Mouse (Mus musculus): ENCODE data around the gene Gm45208.
"Not testable (repeated sequence)": the region's sequence is repeated elsewhere in the genome, so short reads cannot be mapped to it uniquely, and the experiment has no call there.

Gm45208 gene

GRCm38 (mm10) chrX:7727176-7727575 lies 5.1 kb downstream of the Gm45208 start:
- no peak for ATAC-seq (ENCODE audit: low TSS enrichment)

- ATAC-seq (ENCODE audit: low TSS enrichment): peak; percentile 94
These were observed 6.3 kb downstream of the Gm45208 start, which contains the start of gene Praf2 for GRCm38 (mm10) chrX:7728215-7728921. Gene Praf2, plus strand, starts transcription at chrX:7728439.

DNA sequence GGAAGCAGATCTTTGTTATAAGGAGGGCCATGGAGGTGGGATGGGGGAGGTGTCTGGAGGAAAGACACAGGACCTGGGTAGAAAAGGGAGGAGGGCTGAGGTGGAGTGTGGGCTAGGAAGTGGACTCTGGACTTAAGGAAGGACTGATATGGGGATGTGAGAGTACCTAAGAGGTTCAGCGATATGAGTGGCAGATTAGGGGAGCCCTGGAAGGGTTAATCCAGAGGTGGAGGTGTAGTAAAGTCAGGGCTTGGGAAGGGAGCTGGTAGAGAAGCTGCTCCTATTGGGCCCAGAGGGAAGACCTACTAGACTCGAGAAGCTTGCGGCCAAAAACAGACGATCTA lies 6.8 kb downstream of the Gm45208 start:
- 0 out of 2 replicates have a peak, but pooled peaks have one; percentile 14 for ATAC-seq (ENCODE audit: low TSS enrichment)

GRCm38 (mm10) chrX:7733571-7734156 lies 11.6 kb downstream of the Gm45208 start:
- 0 out of 2 replicates have a peak, but pooled peaks have one; percentile 50 for ATAC-seq (ENCODE audit: low TSS enrichment)

GRCm38 (mm10) chrX:7739336-7740081 lies 17.5 kb downstream of the Gm45208 start:
- no peak for ATAC-seq (ENCODE audit: low TSS enrichment)

DNA sequence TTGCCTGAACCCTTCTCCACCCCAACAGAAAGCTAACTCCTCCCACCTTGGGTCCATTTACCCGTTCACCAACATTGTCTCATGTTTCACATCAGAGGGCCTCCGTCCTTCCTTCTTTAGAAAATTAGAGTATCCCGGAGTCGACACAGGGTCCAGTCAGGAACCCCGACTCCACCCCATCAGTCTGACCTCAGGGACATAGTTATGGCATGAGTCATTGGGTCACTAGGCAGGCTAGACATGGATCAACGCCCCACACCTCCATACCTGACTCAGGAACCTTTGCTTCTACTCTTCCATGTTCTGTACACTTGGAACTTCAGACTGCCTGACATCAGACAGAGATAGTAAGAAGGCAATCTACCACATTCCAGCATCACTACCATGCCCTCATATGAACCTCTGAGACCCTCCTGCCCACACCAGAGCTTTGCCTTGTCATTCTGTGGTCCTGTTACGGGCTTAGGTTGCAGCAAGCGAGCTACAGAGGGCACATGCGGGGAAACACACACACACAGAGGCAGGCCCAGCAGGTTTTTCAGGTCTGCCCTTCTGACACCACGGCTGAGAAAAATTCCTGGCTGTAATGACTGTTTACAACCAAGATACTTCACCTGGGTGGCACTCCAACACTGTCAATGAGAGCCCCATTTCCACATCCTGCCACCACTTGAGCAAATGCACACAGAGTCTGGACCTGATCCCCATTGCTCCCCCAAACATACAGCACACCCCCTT lies 18.2 kb downstream of the Gm45208 start:
- no peak for ATAC-seq (ENCODE audit: low TSS enrichment)

- no peak for ATAC-seq (ENCODE audit: low TSS enrichment)
These were observed 19.1 kb downstream of the Gm45208 start for GRCm38 (mm10) chrX:7741103-7741502.

GRCm38 (mm10) chrX:7743470-7743869 lies 21.4 kb downstream of the Gm45208 start:
- peak; percentile 57; the same call in 1 of the 2 replicates for ATAC-seq (ENCODE audit: low TSS enrichment)

- ATAC-seq (ENCODE audit: low TSS enrichment): no peak
These were observed 22.9 kb downstream of the Gm45208 start for GRCm38 (mm10) chrX:7744940-7745339.

- no peak for ATAC-seq (ENCODE audit: low TSS enrichment)
These were observed 23.4 kb downstream of the Gm45208 start for GRCm38 (mm10) chrX:7745429-7745828.

- ATAC-seq (ENCODE audit: low TSS enrichment): peak; percentile 95
These were observed 28.5 kb downstream of the Gm45208 start, which contains the start of gene Ccdc120 for GRCm38 (mm10) chrX:7750432-7751116. Gene Ccdc120, minus strand, starts transcription at chrX:7750905.

- not testable (repeated sequence) for ATAC-seq (ENCODE audit: low TSS enrichment)
These were observed 31.6 kb downstream of the Gm45208 start for GRCm38 (mm10) chrX:7753627-7754026.

DNA sequence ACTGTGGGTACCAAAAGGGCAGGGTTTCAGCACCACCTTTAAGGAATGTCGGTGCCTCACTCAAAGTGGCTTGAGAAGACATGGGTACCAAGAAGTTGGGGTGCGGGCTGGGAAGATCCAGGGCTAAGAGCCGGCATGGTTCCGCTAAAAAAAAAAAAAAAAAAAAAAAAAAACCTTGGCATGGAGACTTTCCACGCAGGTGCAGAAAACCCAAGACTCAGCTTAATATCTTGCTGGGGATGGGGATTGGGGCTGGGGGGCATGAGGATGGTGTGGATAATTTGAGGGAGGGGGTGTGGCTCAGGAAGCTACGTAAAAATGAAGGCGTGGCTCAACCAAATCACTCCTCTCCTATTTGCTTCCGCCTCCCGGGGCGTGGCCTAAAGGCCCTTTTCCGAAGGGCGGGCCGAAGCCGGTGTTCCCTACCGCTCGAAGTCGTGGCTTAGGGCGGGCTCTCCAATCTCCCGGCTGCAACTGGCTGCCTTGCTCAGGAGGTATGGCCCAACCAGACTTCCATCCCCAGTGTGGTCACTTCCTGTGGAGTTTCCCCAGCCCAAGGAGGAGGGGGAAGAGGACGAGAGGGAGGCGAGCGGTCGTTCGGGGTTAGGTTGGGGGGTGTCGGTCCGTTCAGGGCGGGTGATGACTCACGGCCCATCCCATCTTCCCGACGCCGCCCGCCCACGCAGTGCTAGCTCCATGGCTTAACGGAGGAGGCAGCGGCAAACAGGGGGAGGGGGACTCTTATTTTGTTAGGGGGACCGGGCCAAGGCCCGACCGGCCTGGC lies 40.3 kb downstream of the Gm45208 start, which contains the start of gene Tfe3:
Gene Tfe3 (plus strand): TSS at position 424 of the 784 bp plus-strand sequence.
- ATAC-seq (ENCODE audit: low TSS enrichment): peak; percentile 97

- ATAC-seq (ENCODE audit: low TSS enrichment): 0 out of 2 replicates have a peak, but pooled peaks have one; percentile 2
These were observed 40.8 kb downstream of the Gm45208 start for GRCm38 (mm10) chrX:7762921-7763197.

DNA sequence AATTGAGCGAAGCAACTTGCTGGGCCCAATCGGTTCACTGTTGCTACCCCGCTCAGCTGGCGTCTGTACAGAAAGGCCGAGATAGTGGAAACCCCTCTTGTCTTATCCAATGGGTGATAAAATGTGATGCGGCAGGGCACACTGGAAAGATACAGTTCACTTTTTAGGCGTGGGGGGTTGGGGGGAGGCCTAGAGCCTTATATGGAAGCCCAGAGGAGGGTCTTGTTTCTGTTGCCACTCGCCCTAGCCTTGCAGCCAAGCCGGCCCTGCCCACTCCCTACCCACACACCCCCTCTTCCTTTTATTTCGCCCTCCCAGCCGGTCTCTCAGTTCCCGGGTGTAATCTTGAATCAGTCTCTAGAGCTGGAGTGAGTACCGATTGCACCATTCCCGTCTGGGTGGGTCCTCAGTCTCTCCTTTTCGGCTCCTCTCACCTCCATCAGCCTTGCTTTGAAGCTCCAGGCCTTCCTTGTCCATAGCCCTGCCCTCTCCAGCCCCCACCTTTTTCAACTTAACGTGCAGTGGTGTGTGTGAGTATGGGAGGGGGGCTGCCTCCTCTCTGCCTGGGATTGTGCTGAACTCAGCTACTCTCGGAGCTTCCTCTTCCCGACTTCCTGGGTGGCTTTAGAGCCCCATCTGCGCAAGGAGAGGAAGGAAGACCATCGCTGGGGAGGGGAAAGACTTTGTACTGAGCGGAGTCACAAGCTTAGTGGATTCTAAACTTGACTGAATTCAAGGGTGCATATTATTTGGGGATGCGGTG lies 41.8 kb downstream of the Gm45208 start:
- no peak for ATAC-seq (ENCODE audit: low TSS enrichment)

- ATAC-seq (ENCODE audit: low TSS enrichment): no peak
These were observed 42.7 kb downstream of the Gm45208 start for GRCm38 (mm10) chrX:7764657-7765280.

DNA sequence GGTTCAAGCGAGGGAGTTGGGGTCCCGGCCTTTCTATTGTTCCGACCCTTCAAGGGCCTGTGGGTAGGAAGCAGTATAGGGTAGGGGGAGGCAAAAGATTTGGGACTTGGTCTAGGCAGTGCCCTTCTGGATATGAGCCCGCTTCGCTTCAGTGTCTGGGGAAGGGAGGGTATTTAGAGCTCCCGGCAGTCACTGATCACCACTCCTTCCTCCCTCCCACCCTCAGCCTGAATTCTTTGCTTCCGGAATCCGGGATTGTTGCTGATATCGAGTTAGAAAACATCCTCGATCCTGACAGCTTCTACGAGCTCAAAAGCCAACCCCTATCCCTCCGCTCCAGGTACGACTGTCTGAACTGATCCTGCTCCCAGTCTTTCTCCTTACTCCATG lies 43.2 kb downstream of the Gm45208 start:
- ATAC-seq (ENCODE audit: low TSS enrichment): no peak

GRCm38 (mm10) chrX:7765764-7766163 lies 43.7 kb downstream of the Gm45208 start:
- ATAC-seq (ENCODE audit: low TSS enrichment): peak; percentile 44

GRCm38 (mm10) chrX:7769302-7770017 lies 47.4 kb downstream of the Gm45208 start:
- ATAC-seq (ENCODE audit: low TSS enrichment): no peak
